Mouse (Mus musculus): ENCODE results near the gene Naa15. TPM values are rescaled to one million over a fixed set of nuclear protein-coding genes. Genes with fewer than 3 reads are reported as not detected.
A peak's percentile ranks its signal among the peaks of the same experiment; 100 is the strongest.
"Not testable (repeated sequence)": the region's sequence is repeated elsewhere in the genome, so short reads cannot be mapped to it uniquely, and the experiment has no call there.

Naa15 gene
- polyA plus RNA-seq, 1 experiment from 2014 or later, result 65.4 TPM

- Histone ChIP-seq H3K9me3 (no peaks in the 10 kb centered on the region), H3K4me2 (replicated peaks) (no peak overlapping the region), H3K27ac (no peak overlapping the region), H3K27me3 (no peaks in the 10 kb centered on the region), H3K4me1 (0 out of 2 replicates have a peak, but pooled peaks cover 3% of the 10 kb centered on the region), H3K9ac (no peak overlapping the region), H3K36me3 (no peaks in the 10 kb centered on the region), H3K4me3 (no peak overlapping the region)
- 54% methylated on average over 5 of the region's 5 CpGs for WGBS
- no peak for ATAC-seq (ENCODE audit: insufficient number of reproducible peaks, insufficient read depth, low FRiP score, low TSS enrichment)
Measured at GRCm38 (mm10) chr3:51379786-51380659, 34.9 kb upstream of the Naa15 start.

GRCm38 (mm10) chr3:51380660-51381014, 34.3 kb upstream of the Naa15 start:
- Histone ChIP-seq H3K4me2 (replicated peaks) (no peak overlapping the region), H3K27me3 (no peaks in the 10 kb centered on the region), H3K9ac (no peak overlapping the region), H3K9me3 (no peaks in the 10 kb centered on the region), H3K36me3 (no peaks in the 10 kb centered on the region), H3K4me3 (no peak overlapping the region), H3K27ac (no peak overlapping the region), H3K4me1 (0 out of 2 replicates have a peak, but pooled peaks cover 3% of the 10 kb centered on the region)
- ATAC-seq (ENCODE audit: insufficient number of reproducible peaks, insufficient read depth, low FRiP score, low TSS enrichment), result no peak
- 66% methylated on average over 4 of the region's 5 CpGs for WGBS

GRCm38 (mm10) chr3:51383409-51383808, 31.5 kb upstream of the Naa15 start:
- H3K27me3 ChIP-seq, result 0 out of 2 replicates have a peak, but pooled peaks cover 4% of the 10 kb centered on the region
- H3K9me3 ChIP-seq, result no peaks in the 10 kb centered on the region
- H3K27ac ChIP-seq, result no peak overlapping the region
- H3K9ac ChIP-seq, result no peak overlapping the region
- no peaks in the 10 kb centered on the region for H3K36me3 ChIP-seq
- WGBS, result 67% methylated on average over 12 of the region's 12 CpGs
- H3K4me1 ChIP-seq, result 0 out of 2 replicates have a peak, but pooled peaks cover 5% of the 10 kb centered on the region
- no peak overlapping the region for H3K4me3 ChIP-seq
- no peak overlapping the region for H3K4me2 ChIP-seq (replicated peaks)
- no peak for ATAC-seq (ENCODE audit: insufficient number of reproducible peaks, insufficient read depth, low FRiP score, low TSS enrichment)

- ATAC-seq (ENCODE audit: insufficient number of reproducible peaks, insufficient read depth, low FRiP score, low TSS enrichment), result no peak
- 38% methylated on average over 12 of the region's 12 CpGs for WGBS
- H3K36me3 ChIP-seq, result no peaks in the 10 kb centered on the region
- no peak overlapping the region for H3K4me3 ChIP-seq
- peaks cover 7% of the 10 kb centered on the region; the same call in 1 of the 2 replicates for H3K4me1 ChIP-seq
- no peak overlapping the region for H3K4me2 ChIP-seq (replicated peaks)
- no peak overlapping the region for H3K27ac ChIP-seq
- no peaks in the 10 kb centered on the region for H3K9me3 ChIP-seq
- peaks cover 7% of the 10 kb centered on the region; the same call in 1 of the 2 replicates for H3K27me3 ChIP-seq
- no peak overlapping the region for H3K9ac ChIP-seq
Measured at GRCm38 (mm10) chr3:51386441-51387133, 28.4 kb upstream of the Naa15 start.

GRCm38 (mm10) chr3:51387134-51387451, 27.9 kb upstream of the Naa15 start:
- Histone ChIP-seq H3K9ac (no peak overlapping the region), H3K4me3 (no peak overlapping the region), H3K4me2 (replicated peaks) (no peak overlapping the region), H3K4me1 (peaks cover 7% of the 10 kb centered on the region; the same call in 1 of the 2 replicates), H3K27ac (no peak overlapping the region), H3K27me3 (peaks cover 7% of the 10 kb centered on the region; the same call in 1 of the 2 replicates), H3K9me3 (no peaks in the 10 kb centered on the region), H3K36me3 (no peaks in the 10 kb centered on the region)
- 65% methylated on average over 3 of the region's 3 CpGs for WGBS
- no peak for ATAC-seq (ENCODE audit: insufficient number of reproducible peaks, insufficient read depth, low FRiP score, low TSS enrichment)

- Histone ChIP-seq H3K4me1 (peaks cover 7% of the 10 kb centered on the region; the same call in 1 of the 2 replicates), H3K9ac (no peak overlapping the region), H3K27me3 (peaks cover 7% of the 10 kb centered on the region; the same call in 1 of the 2 replicates), H3K36me3 (no peaks in the 10 kb centered on the region), H3K4me3 (no peak overlapping the region), H3K4me2 (replicated peaks) (no peak overlapping the region), H3K27ac (no peak overlapping the region), H3K9me3 (no peaks in the 10 kb centered on the region)
- 61% methylated on average over 8 of the region's 8 CpGs for WGBS
- 0 out of 2 replicates have a peak, but pooled peaks have one; percentile 44 for ATAC-seq (ENCODE audit: insufficient number of reproducible peaks, insufficient read depth, low FRiP score, low TSS enrichment)
Measured at GRCm38 (mm10) chr3:51387868-51388381, 27.0 kb upstream of the Naa15 start.

GRCm38 (mm10) chr3:51388904-51389303, 26.0 kb upstream of the Naa15 start:
- peak; percentile 60 for ATAC-seq (ENCODE audit: insufficient number of reproducible peaks, insufficient read depth, low FRiP score, low TSS enrichment)
- Histone ChIP-seq H3K4me2 (replicated peaks) (peak overlapping the region; percentile 50), H3K4me3 (0 out of 2 replicates have a peak overlapping the region, but pooled peaks have one; percentile 16), H3K36me3 (no peaks in the 10 kb centered on the region), H3K27ac (no peak overlapping the region), H3K4me1 (peaks cover 7% of the 10 kb centered on the region; the same call in 1 of the 2 replicates), H3K9ac (no peak overlapping the region; the same call in 1 of the 2 replicates), H3K9me3 (no peaks in the 10 kb centered on the region), H3K27me3 (peaks cover 7% of the 10 kb centered on the region; the same call in 1 of the 2 replicates)
- WGBS, result 6% methylated on average over 13 of the region's 13 CpGs

- no peak overlapping the region for H3K9ac ChIP-seq
- no peaks in the 10 kb centered on the region for H3K9me3 ChIP-seq
- H3K4me1 ChIP-seq, result peaks cover 7% of the 10 kb centered on the region; the same call in 1 of the 2 replicates
- no peak for ATAC-seq (ENCODE audit: insufficient number of reproducible peaks, insufficient read depth, low FRiP score, low TSS enrichment)
- H3K4me3 ChIP-seq, result no peak overlapping the region
- H3K4me2 ChIP-seq (replicated peaks), result no peak overlapping the region
- H3K27me3 ChIP-seq, result peaks cover 20% of the 10 kb centered on the region
- no peak overlapping the region for H3K27ac ChIP-seq
- no peaks in the 10 kb centered on the region for H3K36me3 ChIP-seq
- WGBS, result 82% methylated on average over 5 of the region's 5 CpGs
Measured at GRCm38 (mm10) chr3:51391095-51391494, 23.9 kb upstream of the Naa15 start.

GRCm38 (mm10) chr3:51391591-51391990, 23.4 kb upstream of the Naa15 start:
- no peak for ATAC-seq (ENCODE audit: insufficient number of reproducible peaks, insufficient read depth, low FRiP score, low TSS enrichment)
- no peaks in the 10 kb centered on the region for H3K9me3 ChIP-seq
- no peak overlapping the region for H3K9ac ChIP-seq
- peaks cover 23% of the 10 kb centered on the region for H3K27me3 ChIP-seq
- no peaks in the 10 kb centered on the region for H3K36me3 ChIP-seq
- H3K4me3 ChIP-seq, result no peak overlapping the region
- 90% methylated on average over 5 of the region's 5 CpGs for WGBS
- no peak overlapping the region for H3K27ac ChIP-seq
- no peak overlapping the region for H3K4me2 ChIP-seq (replicated peaks)
- peaks cover 6% of the 10 kb centered on the region; the same call in 1 of the 2 replicates for H3K4me1 ChIP-seq

GRCm38 (mm10) chr3:51393018-51393417, 21.9 kb upstream of the Naa15 start:
- 93% methylated on average over 3 of the region's 3 CpGs for WGBS
- H3K27ac ChIP-seq; H3K9ac ChIP-seq; H3K9me3 ChIP-seq; ATAC-seq (ENCODE audit: insufficient number of reproducible peaks, insufficient read depth, low FRiP score, low TSS enrichment); H3K4me1 ChIP-seq; H3K4me2 ChIP-seq (replicated peaks); H3K4me3 ChIP-seq; H3K36me3 ChIP-seq: not testable (repeated sequence)
- H3K27me3 ChIP-seq, result peaks cover 30% of the 10 kb centered on the region

- ATAC-seq (ENCODE audit: insufficient number of reproducible peaks, insufficient read depth, low FRiP score, low TSS enrichment), result no peak
- H3K9me3 ChIP-seq, result no peaks in the 10 kb centered on the region
- no peak overlapping the region for H3K4me2 ChIP-seq (replicated peaks)
- no peak overlapping the region for H3K27ac ChIP-seq
- no peak overlapping the region for H3K9ac ChIP-seq
- H3K36me3 ChIP-seq, result no peaks in the 10 kb centered on the region
- 87% methylated on average over 2 of the region's 2 CpGs for WGBS
- peaks cover 31% of the 10 kb centered on the region for H3K27me3 ChIP-seq
- H3K4me1 ChIP-seq, result peaks cover 3% of the 10 kb centered on the region; the same call in 1 of the 2 replicates
- H3K4me3 ChIP-seq, result no peak overlapping the region
Measured at GRCm38 (mm10) chr3:51393651-51394050, 21.3 kb upstream of the Naa15 start.

All from embryonic facial prominence, embryonic 12.5 days (tissue).